Mouse (Mus musculus): ENCODE data around the gene Rps2.

Gene Rps2

DNA sequence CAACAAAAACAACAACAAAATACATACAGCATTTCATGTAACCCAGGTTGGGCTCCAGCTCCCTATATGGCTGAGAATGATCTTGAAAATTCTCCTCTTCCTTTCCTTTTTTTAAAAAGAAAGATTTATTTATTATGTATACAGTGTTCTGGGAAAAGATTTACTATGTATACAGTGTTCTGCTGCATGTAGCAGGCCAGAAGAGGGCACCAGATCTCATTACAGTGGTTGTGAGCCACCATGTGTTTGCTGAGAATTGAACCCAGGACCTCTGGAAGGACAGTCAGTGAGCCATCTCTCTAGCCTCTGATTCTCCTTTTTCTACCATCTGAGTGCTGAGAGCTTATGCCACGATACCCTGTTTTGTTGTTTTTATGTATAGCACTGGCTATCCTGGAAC, 16.6 kb downstream of the Rps2 start:
- no peak for DNase-seq

DNA sequence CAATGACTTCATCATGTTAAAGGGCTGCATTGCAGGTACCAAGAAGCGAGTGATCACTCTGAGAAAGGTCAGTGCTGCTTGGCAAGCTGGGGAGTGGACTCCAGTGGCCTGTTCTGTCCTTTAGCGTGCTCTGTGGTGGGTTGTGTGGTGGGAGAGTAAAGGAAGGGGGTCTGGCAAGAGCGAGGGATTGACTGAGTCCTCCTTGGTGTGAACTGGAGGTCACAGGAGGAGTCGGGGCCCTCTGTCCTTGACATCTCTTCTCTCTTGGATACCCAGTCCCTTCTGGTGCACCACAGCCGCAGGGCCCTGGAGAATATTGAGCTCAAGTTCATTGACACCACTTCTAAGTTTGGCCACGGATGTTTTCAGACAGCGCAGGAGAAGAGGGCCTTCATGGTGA, 17.5 kb downstream of the Rps2 start:
- DNase-seq, result no peak

DNA sequence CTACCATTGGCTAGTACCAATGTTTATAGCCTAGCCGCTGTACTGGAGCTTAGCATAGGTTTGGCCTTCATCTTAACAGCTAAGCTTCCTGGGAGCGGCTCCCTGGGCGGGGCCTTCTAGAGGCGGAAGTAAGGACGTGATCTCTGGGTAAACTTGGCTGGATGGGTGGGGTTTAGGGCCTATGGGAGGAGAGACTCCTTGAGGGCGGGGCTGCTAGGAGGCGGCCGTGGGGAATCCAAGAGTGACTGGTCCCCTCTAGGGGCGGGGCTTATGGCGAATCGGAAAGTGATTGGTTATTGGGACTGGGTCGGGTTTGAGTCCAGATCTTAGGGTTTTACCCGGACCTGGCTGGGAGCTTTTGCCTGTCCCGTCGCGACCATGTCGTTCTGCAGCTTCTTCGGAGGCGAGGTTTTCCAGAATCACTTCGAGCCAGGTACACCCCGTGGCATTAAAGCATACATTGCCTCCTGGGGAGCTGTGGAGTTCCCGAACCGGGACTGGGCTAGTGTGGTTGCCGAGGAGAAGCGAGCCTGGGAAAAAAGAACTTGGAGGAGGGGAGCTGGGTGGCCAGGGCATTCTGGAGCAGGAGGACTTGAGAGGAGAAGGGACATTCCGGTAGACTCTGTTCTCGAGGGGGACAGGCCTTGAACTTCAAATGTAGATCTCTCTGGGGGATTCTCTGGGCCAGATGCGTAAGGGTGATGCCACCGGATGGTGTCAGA, 18.6 kb downstream of the Rps2 start, which contains the start of gene Msrb1:
TSS of gene Msrb1 (plus strand) at position 313 of the 722 bp plus-strand sequence.
- DNase-seq, result peak; percentile 96

DNA sequence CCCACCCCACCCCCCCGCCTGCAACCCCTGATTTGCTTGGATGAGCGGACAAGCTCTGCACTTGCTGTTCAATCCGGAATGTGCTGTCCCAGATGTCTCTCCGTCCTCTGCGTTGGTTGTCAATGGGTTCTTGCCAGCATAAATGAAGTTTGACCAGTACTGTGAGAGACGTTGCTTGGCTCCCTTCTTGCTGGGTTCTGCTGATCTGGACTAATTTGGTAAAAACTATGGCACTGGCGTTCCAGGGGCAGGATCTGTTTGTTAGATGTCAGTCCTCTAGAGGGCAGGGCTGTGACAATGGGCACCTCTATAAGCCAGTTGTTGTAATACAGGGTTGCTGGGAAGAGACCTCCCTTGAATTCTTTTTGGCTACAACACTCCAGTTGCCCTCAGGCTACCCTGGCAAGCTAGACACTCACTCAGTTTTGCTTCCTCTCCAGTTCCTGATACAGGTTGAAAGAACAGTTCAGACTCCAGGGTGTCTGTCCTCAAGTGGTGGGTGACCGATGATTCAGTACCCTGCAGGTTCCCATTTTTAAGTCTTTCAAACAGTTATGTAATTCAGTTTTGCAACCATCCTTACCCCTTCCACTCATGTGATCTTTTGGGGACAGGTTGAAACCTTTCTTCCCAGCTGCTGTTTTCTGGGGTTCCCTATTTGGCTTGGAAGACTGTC, 19.4 kb downstream of the Rps2 start:
- no peak for DNase-seq

DNA sequence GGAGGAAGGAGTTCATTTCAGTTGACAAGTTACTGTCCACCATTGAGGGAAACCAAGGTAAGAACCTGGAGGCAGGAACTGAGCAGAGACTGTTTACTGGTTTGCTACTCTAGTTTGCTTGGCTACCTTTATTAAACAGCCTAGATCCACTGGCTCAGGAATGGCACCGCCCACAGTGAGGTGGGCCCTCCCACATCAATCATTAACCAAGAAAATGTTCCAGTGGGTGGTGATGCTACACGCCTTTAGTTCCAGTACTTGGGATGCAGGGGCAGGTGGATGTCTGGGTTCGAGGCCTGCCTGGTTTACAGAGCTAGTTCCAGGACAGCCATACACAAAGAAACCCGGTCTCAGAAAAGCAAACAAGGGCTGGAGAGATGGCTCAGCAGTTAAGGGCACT, 20.3 kb downstream of the Rps2 start:
- no peak for DNase-seq

DNA sequence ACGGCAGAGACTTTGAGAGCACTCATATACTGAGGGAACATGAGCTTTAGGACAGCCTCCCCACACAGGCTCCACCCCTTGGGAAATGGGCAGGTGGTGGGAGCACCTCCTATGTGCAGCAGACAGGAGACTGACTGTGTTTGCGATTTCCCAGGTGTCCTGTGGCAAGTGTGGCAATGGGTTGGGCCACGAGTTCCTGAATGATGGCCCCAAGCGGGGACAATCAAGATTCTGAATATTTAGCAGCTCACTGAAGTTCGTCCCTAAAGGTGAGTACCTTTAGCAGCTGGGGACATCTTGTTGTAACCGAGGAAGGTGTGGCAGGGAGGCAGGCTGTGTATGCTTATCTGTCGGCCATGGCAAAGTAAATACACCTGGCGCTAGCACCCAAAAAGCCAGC, 22.0 kb downstream of the Rps2 start:
- no peak for DNase-seq

DNA sequence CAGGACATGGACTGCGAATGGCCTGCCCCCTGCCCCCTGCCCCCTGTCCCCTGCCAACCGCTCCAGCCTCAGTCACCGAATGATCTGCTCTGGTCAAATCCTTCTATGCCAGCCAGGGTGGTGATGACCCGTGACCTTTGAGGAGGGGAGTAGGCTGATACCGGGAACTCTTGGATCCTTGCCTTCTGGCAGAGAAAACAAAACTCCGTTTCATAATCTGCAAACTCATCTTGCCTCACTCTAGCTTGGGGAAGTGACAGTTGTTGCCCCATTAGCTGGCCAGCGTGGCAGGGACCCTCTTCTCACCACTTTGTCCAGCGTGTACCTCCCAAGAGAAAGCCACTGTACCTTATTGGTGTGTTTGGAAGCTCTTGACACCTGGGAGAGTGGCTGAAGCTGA, 24.4 kb downstream of the Rps2 start:
- DNase-seq, result no peak

DNA sequence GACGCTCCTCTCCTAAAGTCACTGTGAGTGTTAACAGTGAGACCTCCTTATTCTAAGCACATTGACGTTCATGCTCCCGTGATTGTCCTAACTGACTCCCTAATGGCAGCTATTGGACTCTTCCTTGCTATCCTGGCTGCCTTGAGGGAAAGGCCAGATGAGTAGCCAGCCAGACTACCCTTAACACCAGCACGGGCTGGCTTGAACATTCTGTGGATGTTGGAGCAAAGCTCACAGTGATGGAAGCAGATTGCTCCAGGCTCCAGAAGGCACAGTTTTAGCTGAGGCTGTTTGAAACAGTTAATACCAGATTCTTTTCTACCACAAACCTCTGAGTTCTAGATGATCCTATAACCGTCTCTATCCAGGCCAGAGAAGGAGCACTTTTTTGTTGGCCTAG, 26.0 kb downstream of the Rps2 start:
- DNase-seq, result no peak

DNA sequence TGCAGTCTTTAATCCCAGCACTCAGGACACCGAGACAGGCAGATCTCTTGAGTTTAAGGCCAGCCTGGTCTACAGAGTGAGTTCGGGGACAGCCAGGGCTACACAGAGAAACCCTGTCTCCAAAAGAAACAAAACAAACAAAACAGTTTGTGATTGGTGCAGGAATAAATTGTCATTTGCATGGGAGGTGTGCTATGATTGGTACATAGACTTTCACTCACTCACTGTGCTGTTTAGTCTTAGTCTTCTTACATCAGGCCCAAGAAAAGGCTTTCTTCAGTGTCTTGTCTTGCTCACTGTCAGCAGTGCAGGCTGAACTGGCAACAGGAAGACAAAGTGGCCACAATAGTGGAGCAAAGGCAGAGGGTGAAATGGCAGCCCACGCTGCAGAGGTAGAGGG, 26.5 kb downstream of the Rps2 start:
- DNase-seq, result no peak

DNA sequence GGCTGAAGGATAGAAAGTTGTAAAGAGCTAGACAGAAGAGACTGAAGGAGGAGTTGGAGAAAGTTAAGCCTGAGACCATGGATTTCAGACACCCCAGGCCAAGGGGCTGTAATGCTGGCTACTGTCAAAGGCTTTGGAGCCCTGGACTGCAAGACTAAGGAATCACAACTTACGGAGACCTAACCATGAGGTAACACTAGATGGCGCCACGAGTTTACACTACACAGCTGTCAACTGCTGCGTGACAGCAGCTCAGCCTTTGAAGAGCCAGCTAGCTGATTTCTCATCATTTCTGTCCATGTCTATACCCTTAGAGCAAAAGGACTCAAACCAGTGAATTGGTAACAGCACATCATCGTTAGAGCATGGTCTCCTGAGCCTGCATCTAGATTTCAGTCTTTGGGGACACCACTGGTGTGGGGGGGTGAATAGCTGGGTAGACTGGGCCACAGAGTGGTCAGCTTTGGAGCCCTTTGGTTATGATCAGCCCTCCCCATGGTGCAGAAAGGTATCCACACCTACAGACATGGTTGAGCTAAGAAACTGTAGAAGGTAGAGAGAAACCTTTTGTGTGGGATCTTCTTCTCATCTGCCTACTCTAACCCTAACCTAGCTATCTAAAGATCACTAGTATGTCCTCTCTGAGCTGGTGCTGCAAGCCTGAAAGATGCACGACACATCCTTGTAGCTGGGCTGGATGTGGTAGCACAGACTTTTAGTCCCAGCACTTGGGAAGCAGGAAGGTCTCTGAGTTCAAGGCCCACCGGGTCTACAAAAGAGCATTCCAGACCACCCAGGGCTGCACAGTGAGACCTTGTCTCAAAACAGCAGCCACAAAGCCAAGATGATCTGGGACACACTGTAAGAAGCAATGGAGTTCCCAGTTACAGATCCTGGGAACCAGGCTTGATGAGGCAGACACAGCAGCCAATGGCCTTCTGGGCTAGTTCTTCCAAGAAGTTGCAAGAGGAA, 27.9 kb downstream of the Rps2 start:
- peak; percentile 84 for DNase-seq

DNA sequence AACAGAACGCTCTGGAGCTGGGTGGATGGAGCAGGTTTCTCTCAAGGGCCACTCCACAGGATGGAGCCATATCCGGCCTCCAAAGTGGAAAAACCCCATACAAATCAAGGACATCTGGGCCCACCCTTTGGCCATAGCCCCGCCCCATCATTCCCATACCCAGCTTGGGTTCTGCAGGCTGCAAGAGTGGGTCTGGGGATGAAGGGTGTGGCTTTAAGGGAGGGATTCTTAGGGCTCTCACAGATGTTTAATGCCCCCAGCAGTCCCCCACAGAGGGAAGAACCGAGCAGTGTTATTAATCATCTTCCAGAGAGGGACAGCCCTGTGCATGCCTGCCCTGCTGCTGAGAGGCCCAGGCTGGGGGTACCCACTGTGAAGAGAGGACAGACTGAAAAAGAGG, 29.1 kb downstream of the Rps2 start:
- no peak for DNase-seq

DNA sequence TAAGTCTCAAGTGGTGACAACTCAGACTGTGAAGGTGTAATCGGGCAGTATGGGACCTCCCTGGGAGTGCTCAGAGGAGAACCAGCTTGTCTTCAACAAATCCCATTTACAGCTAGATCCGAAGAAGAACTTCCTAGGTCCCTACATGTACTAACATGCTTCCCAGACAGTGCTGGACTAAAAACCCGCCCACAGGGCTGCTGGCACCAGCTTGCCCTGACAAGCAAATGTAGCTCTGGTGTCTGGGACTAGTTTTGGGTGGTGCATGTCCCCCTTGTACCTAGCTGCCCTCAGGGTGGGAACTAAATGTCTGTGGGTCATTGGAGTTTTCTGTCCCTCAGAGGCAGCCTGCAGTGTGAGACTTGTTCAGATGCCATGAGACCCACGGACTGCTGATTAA, 33.6 kb downstream of the Rps2 start:
- DNase-seq, result no peak

DNA sequence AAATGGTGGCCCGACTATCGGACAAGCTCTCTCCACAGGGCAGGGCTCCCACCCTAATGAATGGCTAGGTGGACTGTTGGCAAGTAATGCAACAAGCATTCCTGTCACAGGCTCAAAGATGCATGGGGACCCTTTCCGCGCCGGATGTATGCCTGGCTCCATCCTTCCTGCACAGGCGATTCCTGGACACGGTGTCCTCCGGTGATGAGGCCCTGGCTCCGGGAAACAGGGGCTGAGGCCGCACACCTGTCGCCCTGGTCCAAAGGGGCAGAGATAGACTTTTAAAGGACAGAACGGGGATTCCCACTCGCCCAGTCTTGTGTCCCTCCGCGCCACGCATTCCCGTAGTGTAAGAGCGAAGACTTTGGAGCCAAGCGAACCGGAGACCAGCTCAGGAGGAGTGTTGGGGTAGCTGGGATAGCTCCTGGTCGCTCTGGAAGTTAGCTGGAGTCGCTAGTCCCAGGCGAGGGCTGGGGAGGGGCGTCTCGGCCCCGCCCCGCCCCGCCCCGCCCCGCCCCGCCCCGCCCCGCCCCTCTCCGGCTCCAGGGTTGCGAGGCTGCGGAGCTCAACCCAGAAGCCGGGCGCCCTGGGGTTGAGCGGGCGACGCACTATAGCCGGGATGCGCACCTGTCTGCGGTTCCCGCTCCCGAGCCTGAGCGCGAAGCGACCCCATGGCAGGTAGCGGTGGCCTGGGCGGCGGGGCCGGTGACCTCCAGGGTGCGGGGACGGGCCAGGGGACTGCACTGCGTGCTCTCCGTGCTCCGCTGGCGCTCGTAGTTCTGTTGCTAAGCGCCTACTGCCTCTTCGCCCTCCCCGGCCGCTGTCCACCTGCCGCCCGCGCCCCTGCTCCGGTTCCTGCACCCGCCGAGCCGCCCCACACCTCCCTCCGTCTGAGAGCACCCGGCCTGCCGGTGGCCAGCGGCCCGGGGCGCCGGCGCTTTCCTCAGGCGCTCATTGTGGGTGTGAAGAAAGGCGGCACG, 34.8 kb downstream of the Rps2 start, which contains the start of gene Hs3st6:
TSS of gene Hs3st6 (plus strand) at position 574 of the 980 bp plus-strand sequence.
- no peak for DNase-seq

DNA sequence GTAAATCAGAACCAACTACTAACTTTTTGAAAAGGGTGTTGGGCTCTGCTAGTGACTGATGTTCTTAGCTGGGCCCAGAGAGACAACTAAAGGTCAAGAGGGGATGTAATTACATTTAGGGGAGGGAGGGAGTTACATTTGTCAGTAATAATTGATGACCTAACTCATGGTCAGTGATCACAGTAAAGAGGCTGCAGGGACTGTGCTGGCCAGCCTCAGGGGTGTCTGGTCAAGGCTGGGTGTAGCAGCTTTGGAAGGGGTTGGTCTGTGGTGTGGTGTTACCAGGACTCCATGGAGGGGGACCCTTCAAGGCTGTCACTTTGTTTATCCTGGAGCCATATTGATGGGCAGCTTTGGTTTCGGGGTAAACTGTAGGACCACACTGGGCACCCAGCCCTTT, 39.5 kb downstream of the Rps2 start:
- no peak for DNase-seq

DNA sequence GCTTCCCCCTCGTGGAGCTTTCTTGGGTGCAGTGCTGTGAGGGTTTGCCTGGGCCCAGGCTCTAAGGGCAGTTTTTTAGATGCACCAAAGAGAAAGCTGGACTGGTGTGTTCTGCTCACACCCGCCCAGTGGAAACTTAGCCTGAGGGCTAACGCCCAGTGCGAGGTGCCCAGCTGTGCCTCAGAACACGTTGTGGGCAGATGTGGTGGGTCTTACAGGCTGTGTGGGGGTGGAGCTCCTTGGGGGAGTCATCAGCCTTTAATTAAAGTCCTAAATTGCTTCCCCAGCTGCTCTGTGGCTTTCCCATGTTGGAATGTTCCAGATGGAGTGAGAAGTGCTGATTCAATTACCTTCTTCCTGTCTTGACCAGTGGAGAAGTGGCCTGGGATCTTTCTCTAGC, 43.2 kb downstream of the Rps2 start:
- DNase-seq, result no peak

DNA sequence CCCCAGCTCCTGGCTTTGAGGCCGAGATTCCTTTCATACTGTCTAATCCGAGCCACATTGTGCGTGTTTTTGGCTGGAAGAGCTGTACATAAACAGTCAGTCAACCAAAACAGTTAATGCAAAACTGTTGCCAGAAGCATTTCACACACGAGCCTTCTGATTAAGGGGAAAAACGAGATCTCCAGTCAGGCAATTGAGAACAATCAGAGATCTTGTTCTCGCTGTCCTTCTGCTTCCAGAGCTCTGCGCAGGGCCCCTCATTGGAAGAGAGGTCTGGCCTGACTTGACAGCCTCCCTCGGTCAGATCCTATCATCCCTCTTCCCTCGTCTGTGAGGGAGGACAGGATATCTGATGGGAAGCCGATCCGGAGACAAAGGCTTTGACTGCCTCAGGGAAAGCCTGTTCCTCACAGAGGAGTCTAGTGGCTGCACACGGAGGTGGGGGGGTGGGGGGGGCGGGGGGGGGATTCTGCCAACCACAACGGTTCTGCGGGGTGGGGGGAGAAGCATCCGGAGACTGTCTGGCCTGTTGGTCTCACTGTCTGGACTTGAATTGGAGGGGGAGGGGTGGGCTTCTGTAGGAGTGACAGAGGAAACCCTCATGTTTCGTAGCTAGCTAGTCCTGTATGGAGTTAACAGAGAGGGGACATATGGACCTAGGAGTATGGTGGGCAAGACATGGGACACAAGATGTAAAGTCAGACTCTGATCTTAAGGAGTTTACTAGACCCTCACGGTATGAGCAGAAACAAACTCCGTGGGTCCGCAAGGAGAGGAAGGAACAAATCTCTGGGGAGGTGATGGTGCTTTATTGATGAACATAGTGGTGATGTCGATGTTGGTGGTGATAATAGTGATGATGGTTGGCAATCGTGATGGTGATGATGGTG, 47.3 kb downstream of the Rps2 start:
- no peak for DNase-seq

DNA sequence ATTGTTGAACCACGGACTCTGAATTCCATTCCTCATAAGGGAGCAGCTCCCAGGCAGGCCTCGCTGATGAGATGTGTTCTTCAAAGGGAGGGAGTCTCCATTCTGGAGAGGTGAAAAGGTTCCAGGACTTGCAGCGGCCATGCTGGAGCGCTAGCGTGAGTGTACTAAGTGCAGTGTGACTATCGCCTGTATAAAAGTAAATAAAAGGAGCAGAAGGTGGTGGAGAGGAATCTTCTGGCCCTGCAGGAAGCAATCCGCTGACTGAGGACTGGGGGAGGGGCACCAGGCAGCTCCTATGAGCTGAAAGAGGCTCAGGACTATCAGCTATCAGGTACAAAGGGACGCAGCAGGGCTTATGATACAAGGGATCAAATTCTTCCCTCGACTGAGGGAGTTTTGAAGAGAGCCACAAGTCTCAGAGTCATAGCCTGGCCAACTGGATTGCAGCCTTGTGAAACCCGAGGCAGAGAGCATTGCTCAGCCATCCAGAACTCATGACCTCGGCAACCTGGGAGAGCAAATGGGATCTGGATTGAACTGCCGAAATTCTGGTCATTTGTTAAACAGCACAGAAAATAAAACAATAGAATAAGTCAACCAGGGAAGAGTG, 48.5 kb downstream of the Rps2 start:
- no peak for DNase-seq

DNA sequence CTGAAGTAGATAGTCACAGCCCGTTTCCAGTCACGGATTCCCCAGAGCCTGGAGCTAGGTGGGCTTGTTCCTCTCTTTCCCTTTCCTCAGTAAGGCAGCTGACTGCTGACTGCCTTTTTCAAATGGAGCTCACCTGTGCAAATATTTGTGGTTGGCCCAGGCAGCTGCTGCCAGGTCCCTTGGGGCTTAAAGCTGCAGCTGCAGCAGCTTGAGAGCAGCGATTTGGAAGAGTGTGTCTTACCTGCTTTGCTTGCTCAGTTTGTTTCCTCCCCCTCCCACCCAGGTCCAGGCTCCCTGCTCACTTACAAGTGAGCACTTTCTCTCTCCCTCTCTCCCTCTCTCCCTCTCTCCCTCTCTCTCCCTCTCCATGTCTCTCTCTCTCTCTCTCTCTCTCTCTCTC, 51.2 kb downstream of the Rps2 start:
- no peak for DNase-seq

Data from right cerebral cortex, adult 18-20 months (tissue).